10 mouse cellular contexts compared by ENCODE assay signal in genomic region chr2:31069506-31069905, GRCm38 (mm10).
DNase-seq lines count a peak whose midpoint lies in the region; ATAC-seq lines count a peak whose summit lies in the region.
"Had no signal": no experiment of that assay in that cellular context is flagged by ENCODE, and none has a peak within 500 bp of the region (broad histone marks: within the 10 kb centered on the region; RNA-seq: fewer than 3 reads in every experiment).

No protein-coding gene starts in this region.

- intact Hi-C loops in heart, postnatal 10 days (cut with DNase I), result no loop called here

- ATAC-seq in heart, embryonic 15.5 days (replicated peaks; ENCODE audit: insufficient number of reproducible peaks, insufficient read depth, low FRiP score, low read depth), result no peak
- no peak for ATAC-seq in hindbrain, embryonic 16.5 days

- H3K9me3 ChIP-seq in heart, embryonic 15.5 days (replicated peaks), result no peaks in the 10 kb centered on the region
- H3K9me3 ChIP-seq in hindbrain, embryonic 16.5 days (ENCODE audit: control insufficient read depth, low read length), result no peaks in the 10 kb centered on the region

- H3K4me2 ChIP-seq in heart, embryonic 15.5 days, result no peak overlapping the region
- no peak overlapping the region for H3K4me2 ChIP-seq in hindbrain, embryonic 16.5 days (ENCODE audit: low read length)

- no peak overlapping the region for H3K4me3 ChIP-seq in heart, embryonic 15.5 days
- no peak overlapping the region for H3K4me3 ChIP-seq in brown adipose tissue, adult 24 weeks (ENCODE audit: insufficient read depth, low read depth, low read length)
- H3K4me3 ChIP-seq in hindbrain, embryonic 16.5 days (ENCODE audit: low read length), result no peak overlapping the region

- no peaks in the 10 kb centered on the region for H3K27me3 ChIP-seq in heart, embryonic 15.5 days
- H3K27me3 ChIP-seq in hindbrain, embryonic 16.5 days (replicated peaks; ENCODE audit: control insufficient read depth, insufficient read depth, low read length), result no peaks in the 10 kb centered on the region

- WGBS in heart, embryonic 15.5 days, result 89% methylated on average over 7 of the region's 7 CpGs
- 87% methylated on average over 7 of the region's 7 CpGs for WGBS in hindbrain, embryonic 16.5 days

- H3K27ac ChIP-seq in heart, embryonic 15.5 days, result peak overlapping the region; percentile 72; the same call in 1 of the 2 replicates
- H3K27ac ChIP-seq in brown adipose tissue, adult 24 weeks (replicated peaks; ENCODE audit: low read depth, low read length), result peak overlapping the region; percentile 31
- peak overlapping the region; percentile 78 for H3K27ac ChIP-seq in hindbrain, embryonic 16.5 days (ENCODE audit: low read depth, low read length)

- H3K9ac ChIP-seq in heart, embryonic 15.5 days, result no peak overlapping the region
- no peak overlapping the region for H3K9ac ChIP-seq in hindbrain, embryonic 16.5 days (ENCODE audit: low read depth, low read length)

- peaks cover 21% of the 10 kb centered on the region for H3K4me1 ChIP-seq in heart, embryonic 15.5 days (replicated peaks)
- peaks cover 12% of the 10 kb centered on the region for H3K4me1 ChIP-seq in brown adipose tissue, adult 24 weeks (ENCODE audit: control insufficient read depth, insufficient read depth, insufficient read length, low read length)
- H3K4me1 ChIP-seq in hindbrain, embryonic 16.5 days (ENCODE audit: control insufficient read depth, insufficient read depth, low read depth, low read length), result peaks cover 17% of the 10 kb centered on the region

- DNase-seq in heart, postnatal 10 days, result no peak
- DNase-seq in A20 (ENCODE audit: low read depth, low spot score), result peak; percentile 66
- DNase-seq in frontal cortex, adult 2 months (ENCODE audit: extremely low spot score in 1 of 2, low spot score in 1 of 2), result no peak
- DNase-seq in c-Kit-positive CD71-positive TER-119-positive erythroid progenitor cells, embryonic 14.5 days (ENCODE audit: low spot score), result no peak
- no peak for DNase-seq in left cerebral cortex, adult 18-20 months (ENCODE audit: low spot score in 2 of 2)
- DNase-seq: cerebellum, adult 11 months; thymus, postnatal 14 days had no signal

- peaks cover 20% of the 10 kb centered on the region; the same call in 1 of the 2 replicates for H3K36me3 ChIP-seq in heart, embryonic 15.5 days
- peaks cover 15% of the 10 kb centered on the region for H3K36me3 ChIP-seq in hindbrain, embryonic 16.5 days (ENCODE audit: control insufficient read depth, insufficient read depth, low read length)
